Mouse (Mus musculus): ENCODE data around the gene Polh. TPM values are rescaled to one million over a fixed set of nuclear protein-coding genes. Genes with fewer than 3 reads are reported as not detected.
A peak's percentile ranks its signal among the peaks of the same experiment; 100 is the strongest.

The Polh gene
- polyA plus RNA-seq, 1 experiment from 2014 or later = 6.6 TPM

DNA sequence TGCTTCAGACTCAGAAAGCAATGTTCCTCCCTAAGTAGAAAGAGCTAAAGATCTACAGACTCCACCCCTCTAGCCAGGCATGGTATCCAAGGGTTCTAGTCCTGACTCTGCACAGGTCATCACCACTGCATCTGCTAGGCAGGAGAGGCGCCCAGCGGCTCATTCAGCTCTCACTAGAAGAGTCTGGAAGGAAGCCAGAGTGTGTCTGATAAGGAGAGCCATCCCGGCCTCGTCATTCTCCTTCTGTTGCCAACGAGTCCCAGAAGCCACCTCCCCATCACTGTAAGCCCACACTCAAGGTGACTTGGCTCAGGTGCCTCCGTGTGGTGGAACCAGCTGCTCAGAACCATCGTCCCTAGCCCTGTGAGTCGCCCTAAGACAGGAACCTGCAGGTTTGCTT lies 69.6 kb downstream of the Polh start:
- H3K27ac ChIP-seq (ENCODE audit: low read length) = no peak overlapping the region
- no peak overlapping the region for H3K9ac ChIP-seq (replicated peaks; ENCODE audit: low read depth)
- H3K9me3 ChIP-seq (ENCODE audit: low read length) = no peaks in the 10 kb centered on the region
- no peaks in the 10 kb centered on the region for H3K27me3 ChIP-seq (replicated peaks; ENCODE audit: insufficient read depth, low read length)
- H3K4me3 ChIP-seq (ENCODE audit: low read depth, low read length) = no peak overlapping the region
- H3K4me1 ChIP-seq (ENCODE audit: insufficient read depth, low read depth, low read length) = no peaks in the 10 kb centered on the region
- peaks cover 14% of the 10 kb centered on the region for H3K36me3 ChIP-seq (ENCODE audit: insufficient read depth, low read length)
- TF ChIP-seq CTCF (IDR thresholded peaks at IDR 0.05) (0 out of 2 replicates have a peak, but pooled peaks have one; percentile 4), EP300 (IDR thresholded peaks at IDR 0.05) (no peak)
- no peak overlapping the region for H3K4me2 ChIP-seq (replicated peaks; ENCODE audit: low read depth, low read length)
- DNase-seq (ENCODE audit: low spot score) (no peak), ATAC-seq (no peak)
- WGBS = 47% methylated on average over 8 of the region's 8 CpGs

DNA sequence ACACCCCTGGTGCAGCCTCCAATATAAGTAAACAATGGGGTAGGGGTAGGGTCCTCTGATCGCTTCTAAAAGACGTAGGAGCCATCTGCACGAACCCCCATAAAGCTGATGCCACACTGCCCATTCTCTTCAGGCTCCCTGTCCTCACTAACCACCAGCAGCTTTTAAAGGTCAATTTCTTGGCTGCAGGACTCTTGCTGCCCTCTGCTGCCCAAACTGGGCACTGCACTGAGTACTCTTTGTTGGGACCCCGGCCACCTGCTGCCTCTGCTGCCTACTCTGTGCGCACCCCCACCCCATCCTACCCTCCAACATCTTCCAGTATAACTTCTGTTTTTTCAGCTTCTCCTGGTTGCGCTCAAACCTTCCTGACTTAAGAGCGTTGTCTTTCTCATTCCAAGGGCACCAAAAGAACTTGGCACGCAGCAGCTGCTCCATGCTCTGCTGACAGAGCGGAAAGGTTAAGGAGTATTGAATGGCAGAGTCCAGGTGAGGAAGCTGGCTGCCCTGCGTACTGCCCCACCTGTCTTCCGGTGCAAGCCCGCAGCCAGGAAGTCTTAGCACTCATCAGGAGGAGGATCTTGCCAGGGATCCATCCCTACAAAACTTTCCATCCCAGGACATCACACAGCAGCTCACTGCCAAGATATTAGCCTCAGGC lies 70.3 kb downstream of the Polh start:
- peak; percentile 65 for DNase-seq (ENCODE audit: low spot score)
- H3K4me1 ChIP-seq (ENCODE audit: insufficient read depth, low read depth, low read length) = no peaks in the 10 kb centered on the region
- H3K4me2 ChIP-seq (replicated peaks; ENCODE audit: low read depth, low read length) = no peak overlapping the region
- no peaks in the 10 kb centered on the region for H3K9me3 ChIP-seq (ENCODE audit: low read length)
- WGBS = 19% methylated on average over 12 of the region's 12 CpGs
- no peak overlapping the region for H3K4me3 ChIP-seq (ENCODE audit: low read depth, low read length)
- peaks cover 16% of the 10 kb centered on the region for H3K36me3 ChIP-seq (ENCODE audit: insufficient read depth, low read length)
- TF ChIP-seq CTCF (IDR thresholded peaks at IDR 0.05) = peak; percentile 94
- no peak for TF ChIP-seq EP300 (IDR thresholded peaks at IDR 0.05)
- H3K9ac ChIP-seq (replicated peaks; ENCODE audit: low read depth) = no peak overlapping the region
- no peaks in the 10 kb centered on the region for H3K27me3 ChIP-seq (replicated peaks; ENCODE audit: insufficient read depth, low read length)
- H3K27ac ChIP-seq (ENCODE audit: low read length) = no peak overlapping the region
- ATAC-seq = peak; percentile 35

DNA sequence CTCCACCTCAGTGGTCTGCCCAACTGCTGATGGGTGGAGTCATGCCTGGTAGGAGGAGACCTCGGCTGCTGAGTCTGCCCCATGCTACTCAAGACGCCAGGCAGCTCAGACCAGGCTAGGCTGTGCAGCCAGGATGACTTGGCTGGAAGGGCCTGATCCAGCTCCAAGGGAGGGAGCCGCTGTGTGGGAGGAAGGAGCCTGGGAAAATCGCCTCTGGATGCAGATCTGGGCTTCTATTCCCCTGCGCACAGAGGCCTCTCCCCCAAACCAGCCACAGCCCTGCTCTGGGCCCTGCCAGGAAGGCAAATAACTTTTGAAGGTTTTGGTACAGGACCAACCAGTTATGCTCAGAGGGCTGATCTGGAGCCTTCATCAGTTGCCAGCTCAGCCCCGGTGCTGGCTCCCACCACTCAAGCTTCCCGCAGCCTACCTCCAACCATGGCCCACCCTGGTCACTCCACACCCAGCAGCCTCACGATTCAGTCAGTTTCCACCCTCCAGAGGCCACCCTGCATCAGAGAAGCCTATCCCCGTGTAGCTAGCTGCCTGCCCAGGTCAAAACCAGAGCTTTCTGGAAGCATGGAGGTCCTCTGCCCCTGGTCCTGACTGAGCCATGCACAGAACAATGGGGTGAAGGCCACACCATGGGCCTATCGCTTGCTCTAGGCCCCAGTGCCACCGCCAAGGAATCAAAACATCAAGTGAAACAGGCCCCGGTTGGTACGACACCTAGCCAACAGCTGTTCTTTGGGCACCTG lies 72.5 kb downstream of the Polh start:
- no peak overlapping the region for H3K27ac ChIP-seq (ENCODE audit: low read length)
- H3K9me3 ChIP-seq (ENCODE audit: low read length) = no peaks in the 10 kb centered on the region
- H3K4me2 ChIP-seq (replicated peaks; ENCODE audit: low read depth, low read length) = no peak overlapping the region
- no peak for DNase-seq (ENCODE audit: low spot score)
- whole genome bisulfite sequencing = 69% methylated on average over 13 of the region's 13 CpGs
- H3K4me3 ChIP-seq (ENCODE audit: low read depth, low read length) = no peak overlapping the region
- H3K9ac ChIP-seq (replicated peaks; ENCODE audit: low read depth) = no peak overlapping the region
- 0 out of 2 replicates have a peak, but pooled peaks cover 4% of the 10 kb centered on the region for H3K4me1 ChIP-seq (ENCODE audit: insufficient read depth, low read depth, low read length)
- peaks cover 28% of the 10 kb centered on the region for H3K36me3 ChIP-seq (ENCODE audit: insufficient read depth, low read length)
- ATAC-seq = peak; percentile 19; the same call in 1 of the 2 replicates
- no peak for TF ChIP-seq EP300 (IDR thresholded peaks at IDR 0.05)
- no peak for TF ChIP-seq CTCF (IDR thresholded peaks at IDR 0.05)
- H3K27me3 ChIP-seq (replicated peaks; ENCODE audit: insufficient read depth, low read length) = no peaks in the 10 kb centered on the region

DNA sequence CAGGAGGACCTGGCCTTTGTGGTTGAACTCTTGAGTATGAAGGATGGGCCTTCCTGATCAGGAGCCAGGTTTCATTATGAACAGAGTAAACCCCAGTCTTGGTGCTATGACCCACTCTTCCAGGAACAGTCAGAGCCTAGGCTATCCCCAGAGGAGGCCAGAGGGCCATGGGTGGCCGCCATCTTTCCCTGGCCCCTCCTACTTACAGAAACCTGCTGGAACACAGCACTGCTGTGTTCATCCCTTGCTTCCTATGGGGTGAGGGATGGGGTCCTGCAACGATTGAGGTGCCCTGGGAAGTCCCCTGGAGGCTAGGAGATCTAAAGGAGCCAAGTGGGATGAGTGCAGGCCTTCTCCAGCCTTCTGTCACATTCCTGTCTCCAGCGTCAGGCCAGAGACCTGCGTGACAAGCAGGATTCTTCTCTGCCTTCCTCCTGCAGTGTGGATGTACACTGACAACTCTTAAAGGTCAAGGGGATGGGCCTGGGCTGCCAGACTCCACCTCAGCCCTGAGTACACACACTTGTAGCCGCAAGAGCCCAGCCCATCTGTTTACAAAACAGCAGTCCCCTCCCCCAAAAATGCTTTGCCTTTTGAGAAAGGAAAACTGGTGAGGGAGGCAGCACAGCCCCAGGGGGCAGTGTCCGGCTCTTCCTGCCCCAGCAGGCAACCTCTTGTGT lies 74.5 kb downstream of the Polh start:
- H3K27me3 ChIP-seq (replicated peaks; ENCODE audit: insufficient read depth, low read length) = no peaks in the 10 kb centered on the region
- H3K36me3 ChIP-seq (ENCODE audit: insufficient read depth, low read length) = peaks cover 35% of the 10 kb centered on the region
- no peak overlapping the region for H3K4me3 ChIP-seq (ENCODE audit: low read depth, low read length)
- H3K9me3 ChIP-seq (ENCODE audit: low read length) = no peaks in the 10 kb centered on the region
- H3K9ac ChIP-seq (replicated peaks; ENCODE audit: low read depth) = no peak overlapping the region
- TF ChIP-seq CTCF (IDR thresholded peaks at IDR 0.05) = no peak; the same call in 1 of the 2 replicates
- no peak for TF ChIP-seq EP300 (IDR thresholded peaks at IDR 0.05)
- ATAC-seq (no peak), DNase-seq (ENCODE audit: low spot score) (no peak)
- H3K4me1 ChIP-seq (ENCODE audit: insufficient read depth, low read depth, low read length) = 0 out of 2 replicates have a peak, but pooled peaks cover 4% of the 10 kb centered on the region
- no peak overlapping the region for H3K27ac ChIP-seq (ENCODE audit: low read length)
- 50% methylated on average over 5 of the region's 6 CpGs for WGBS
- no peak overlapping the region for H3K4me2 ChIP-seq (replicated peaks; ENCODE audit: low read depth, low read length)

DNA sequence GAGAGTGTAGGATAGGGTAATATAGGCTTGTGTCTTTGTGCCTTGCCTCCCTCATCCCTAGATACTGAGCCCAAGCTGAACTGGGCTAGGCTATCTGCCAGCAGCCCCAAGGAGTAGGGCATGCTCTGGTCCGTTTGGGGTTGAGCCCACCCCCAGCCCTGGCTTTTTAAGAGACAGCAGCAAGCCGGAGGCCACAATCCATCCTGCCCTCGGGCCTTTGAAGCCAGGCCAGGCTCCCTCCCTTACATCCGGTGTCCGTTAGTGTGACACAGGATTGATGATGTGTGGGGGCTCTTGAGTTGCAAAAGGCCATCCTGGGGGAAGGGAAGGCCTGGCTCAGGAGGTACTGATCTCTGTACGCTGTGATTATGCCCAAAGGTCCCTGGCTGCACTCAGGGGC lies 75.8 kb downstream of the Polh start:
- Histone ChIP-seq H3K36me3 (ENCODE audit: insufficient read depth, low read length) (peaks cover 44% of the 10 kb centered on the region), H3K4me3 (ENCODE audit: low read depth, low read length) (no peak overlapping the region), H3K9me3 (ENCODE audit: low read length) (no peaks in the 10 kb centered on the region), H3K9ac (replicated peaks; ENCODE audit: low read depth) (no peak overlapping the region), H3K27ac (ENCODE audit: low read length) (peak overlapping the region; percentile 8; the same call in 1 of the 2 replicates), H3K4me1 (ENCODE audit: insufficient read depth, low read depth, low read length) (0 out of 2 replicates have a peak, but pooled peaks cover 4% of the 10 kb centered on the region), H3K4me2 (replicated peaks; ENCODE audit: low read depth, low read length) (no peak overlapping the region), H3K27me3 (replicated peaks; ENCODE audit: insufficient read depth, low read length) (no peaks in the 10 kb centered on the region)
- TF ChIP-seq EP300 (IDR thresholded peaks at IDR 0.05) (peak; percentile 61), CTCF (IDR thresholded peaks at IDR 0.05) (no peak)
- ATAC-seq (peak; percentile 79), DNase-seq (ENCODE audit: low spot score) (peak; percentile 73)
- 31% methylated on average over 6 of the region's 6 CpGs for WGBS
